In genomic region chr5:115166815-115167194, GRCm38 (mm10) we compare ENCODE assay signal across 12 mouse cellular contexts. TPM values are rescaled to one million over a fixed set of nuclear protein-coding genes. Genes with fewer than 3 reads are reported as not detected.
DNase-seq lines count a peak whose midpoint lies in the region; ATAC-seq lines count a peak whose summit lies in the region.
"Had no signal": no experiment of that assay in that cellular context is flagged by ENCODE, and none has a peak within 500 bp of the region (broad histone marks: within the 10 kb centered on the region; RNA-seq: fewer than 3 reads in every experiment).

No protein-coding gene starts in this region.

- no peaks in the 10 kb centered on the region for H3K36me3 ChIP-seq in heart, embryonic 16.5 days (ENCODE audit: control insufficient read depth, insufficient read depth)
- H3K36me3 ChIP-seq in lung, embryonic 16.5 days (ENCODE audit: control insufficient read depth, insufficient read depth, low read length), result no peaks in the 10 kb centered on the region
- no peaks in the 10 kb centered on the region for H3K36me3 ChIP-seq in embryonic facial prominence, embryonic 10.5 days (replicated peaks)
- no peaks in the 10 kb centered on the region for H3K36me3 ChIP-seq in liver, embryonic 12.5 days
- H3K36me3 ChIP-seq: hindbrain, embryonic 12.5 days; midbrain, embryonic 12.5 days had no signal

- WGBS in heart, embryonic 16.5 days, result 76% methylated on average over 7 of the region's 7 CpGs
- 68% methylated on average over 7 of the region's 7 CpGs for whole genome bisulfite sequencing in lung, embryonic 16.5 days
- WGBS in embryonic facial prominence, embryonic 10.5 days, result 85% methylated on average over 7 of the region's 7 CpGs
- WGBS in liver, embryonic 12.5 days (ENCODE audit: insufficient replicate concordance), result 72% methylated on average over 7 of the region's 7 CpGs

- DNase-seq in heart, postnatal 14 days, result no peak
- DNase-seq in lung, postnatal 14 days, result no peak
- no peak for DNase-seq in embryonic facial prominence, embryonic 10.5 days (ENCODE audit: low spot score)
- no peak for DNase-seq in retina, embryonic 14.5 days (ENCODE audit: low spot score)
- no peak for DNase-seq in left cerebral cortex, postnatal 25 days (ENCODE audit: low spot score in 2 of 2)
- DNase-seq: adrenal gland, postnatal 10 days; lung, adult 2 months had no signal

- H3K27ac ChIP-seq in heart, embryonic 16.5 days (ENCODE audit: low read length), result peak overlapping the region; percentile 74
- peak overlapping the region; percentile 51 for H3K27ac ChIP-seq in lung, embryonic 16.5 days (ENCODE audit: low read length)
- 0 out of 2 replicates have a peak overlapping the region, but pooled peaks have one; percentile 62 for H3K27ac ChIP-seq in embryonic facial prominence, embryonic 10.5 days (replicated peaks)
- H3K27ac ChIP-seq in liver, embryonic 12.5 days, result peak overlapping the region; percentile 20; the same call in 1 of the 2 replicates
- H3K27ac ChIP-seq: hindbrain, embryonic 12.5 days; midbrain, embryonic 12.5 days had no signal

- H3K27me3 ChIP-seq in heart, embryonic 16.5 days (ENCODE audit: control insufficient read depth, insufficient read depth, low read length), result no peaks in the 10 kb centered on the region
- H3K27me3 ChIP-seq in lung, embryonic 16.5 days (ENCODE audit: control insufficient read depth, insufficient read depth, low read depth, low read length), result no peaks in the 10 kb centered on the region
- no peaks in the 10 kb centered on the region for H3K27me3 ChIP-seq in embryonic facial prominence, embryonic 10.5 days (replicated peaks; ENCODE audit: low read depth, poor library complexity, severe bottlenecking)
- no peaks in the 10 kb centered on the region for H3K27me3 ChIP-seq in liver, embryonic 12.5 days (replicated peaks)
- H3K27me3 ChIP-seq: hindbrain, embryonic 12.5 days; midbrain, embryonic 12.5 days had no signal

- H3K4me1 ChIP-seq in heart, embryonic 16.5 days (ENCODE audit: control insufficient read depth, insufficient read depth, low read length), result peaks cover 18% of the 10 kb centered on the region
- peaks cover 22% of the 10 kb centered on the region for H3K4me1 ChIP-seq in lung, embryonic 16.5 days (replicated peaks; ENCODE audit: control insufficient read depth, insufficient read depth, low read length)
- peaks cover 31% of the 10 kb centered on the region for H3K4me1 ChIP-seq in embryonic facial prominence, embryonic 10.5 days
- peaks cover 37% of the 10 kb centered on the region for H3K4me1 ChIP-seq in liver, embryonic 12.5 days

- no peak for ATAC-seq in heart, embryonic 16.5 days (replicated peaks; ENCODE audit: extremely low read depth, insufficient read depth, low FRiP score)
- no peak for ATAC-seq in lung, embryonic 16.5 days (ENCODE audit: low read depth)
- ATAC-seq in liver, embryonic 12.5 days, result no peak

- H3K9me3 ChIP-seq in heart, embryonic 16.5 days (replicated peaks; ENCODE audit: control insufficient read depth, low read length), result no peaks in the 10 kb centered on the region
- no peaks in the 10 kb centered on the region for H3K9me3 ChIP-seq in lung, embryonic 16.5 days (ENCODE audit: control insufficient read depth, low read length)
- no peaks in the 10 kb centered on the region for H3K9me3 ChIP-seq in embryonic facial prominence, embryonic 10.5 days
- no peaks in the 10 kb centered on the region for H3K9me3 ChIP-seq in liver, embryonic 12.5 days (replicated peaks)
- H3K9me3 ChIP-seq: hindbrain, embryonic 12.5 days; midbrain, embryonic 12.5 days had no signal

- no peak overlapping the region for H3K9ac ChIP-seq in heart, embryonic 16.5 days (ENCODE audit: low read length)
- H3K9ac ChIP-seq in lung, embryonic 16.5 days (ENCODE audit: low read length), result no peak overlapping the region; the same call in 1 of the 2 replicates
- H3K9ac ChIP-seq in liver, embryonic 12.5 days, result no peak overlapping the region
- H3K9ac ChIP-seq: hindbrain, embryonic 12.5 days; midbrain, embryonic 12.5 days had no signal

- no peak overlapping the region for H3K4me2 ChIP-seq in heart, embryonic 16.5 days (ENCODE audit: low read depth, low read length)
- no peak overlapping the region for H3K4me2 ChIP-seq in lung, embryonic 16.5 days (ENCODE audit: low read depth, low read length)
- H3K4me2 ChIP-seq in liver, embryonic 12.5 days, result no peak overlapping the region
- H3K4me2 ChIP-seq: hindbrain, embryonic 12.5 days; midbrain, embryonic 12.5 days had no signal

- no peak overlapping the region for H3K4me3 ChIP-seq in heart, embryonic 16.5 days (ENCODE audit: low read length)
- no peak overlapping the region for H3K4me3 ChIP-seq in lung, embryonic 16.5 days (ENCODE audit: low read length)
- no peak overlapping the region for H3K4me3 ChIP-seq in embryonic facial prominence, embryonic 10.5 days
- H3K4me3 ChIP-seq in liver, embryonic 12.5 days, result no peak overlapping the region
- H3K4me3 ChIP-seq: hindbrain, embryonic 12.5 days; midbrain, embryonic 12.5 days had no signal

- intact Hi-C loops in heart, postnatal 14 days (cut with DNase I), result no loop called here
- intact Hi-C loops in left cerebral cortex, postnatal 25 days (cut with DNase I), result no loop called here

RNA-seq across cellular contexts. Expression of gene Mlec, which starts 8.8 kb away (rescaled TPM):
- polyA plus RNA-seq in heart, embryonic 16.5 days (2015; fragmentation: Nextera tagmentation; extraction: Ambion mirVana), result 50.7 and 55.8 TPM in 2 replicates
- 10 to 100 TPM; 70.0 to 77.1 TPM for total RNA-seq in heart, postnatal 14 days (2021)
- 58.9 and 62.1 TPM in 2 replicates for polyA plus RNA-seq in lung, embryonic 16.5 days (2015; fragmentation: Nextera tagmentation; extraction: Ambion mirVana)
- 73.6 and 80.6 TPM in 2 replicates for polyA plus RNA-seq in embryonic facial prominence, embryonic 10.5 days (2016; fragmentation: Nextera tagmentation; extraction: Ambion mirVana)
- 46.8 and 49.2 TPM in 2 replicates for polyA plus RNA-seq in liver, embryonic 12.5 days (2016; fragmentation: Nextera tagmentation; extraction: Ambion mirVana)
- 10 to 100 TPM; 86.2 to 87.5 TPM for total RNA-seq in left cerebral cortex, postnatal 25 days (2021)

RNA-seq across cellular contexts. Expression of gene Cabp1, which starts 27.4 kb away (rescaled TPM):
- 0.51 and 1.1 TPM in 2 replicates for polyA plus RNA-seq in heart, embryonic 16.5 days (2015; fragmentation: Nextera tagmentation; extraction: Ambion mirVana)
- total RNA-seq in heart, postnatal 14 days (2021), result 1 to 10 TPM; 3.5 to 4.0 TPM
- 1.3 and 1.6 TPM in 2 replicates for polyA plus RNA-seq in lung, embryonic 16.5 days (2015; fragmentation: Nextera tagmentation; extraction: Ambion mirVana)
- 1.3 and 1.4 TPM in 2 replicates for polyA plus RNA-seq in embryonic facial prominence, embryonic 10.5 days (2016; fragmentation: Nextera tagmentation; extraction: Ambion mirVana)
- 0.20 and 0.36 TPM in 2 replicates for polyA plus RNA-seq in liver, embryonic 12.5 days (2016; fragmentation: Nextera tagmentation; extraction: Ambion mirVana)
- 100 to 1,000 TPM; 295 to 302 TPM for total RNA-seq in left cerebral cortex, postnatal 25 days (2021)

RNA-seq across cellular contexts. Expression of gene Unc119b, which starts 32.0 kb away (rescaled TPM):
- 20.7 and 22.6 TPM in 2 replicates for polyA plus RNA-seq in heart, embryonic 16.5 days (2015; fragmentation: Nextera tagmentation; extraction: Ambion mirVana)
- 10 to 100 TPM; 24.7 to 25.8 TPM for total RNA-seq in heart, postnatal 14 days (2021)
- polyA plus RNA-seq in lung, embryonic 16.5 days (2015; fragmentation: Nextera tagmentation; extraction: Ambion mirVana), result 34.3 and 35.2 TPM in 2 replicates
- polyA plus RNA-seq in embryonic facial prominence, embryonic 10.5 days (2016; fragmentation: Nextera tagmentation; extraction: Ambion mirVana), result 63.5 and 68.7 TPM in 2 replicates
- polyA plus RNA-seq in liver, embryonic 12.5 days (2016; fragmentation: Nextera tagmentation; extraction: Ambion mirVana), result 16.1 and 17.6 TPM in 2 replicates
- 10 to 100 TPM; 27.1 to 28.8 TPM for total RNA-seq in left cerebral cortex, postnatal 25 days (2021)

RNA-seq across cellular contexts. Expression of gene Acads, which starts 47.7 kb away (rescaled TPM):
- 140 and 143 TPM in 2 replicates for polyA plus RNA-seq in heart, embryonic 16.5 days (2015; fragmentation: Nextera tagmentation; extraction: Ambion mirVana)
- 100 to 1,000 TPM; 196 to 208 TPM for total RNA-seq in heart, postnatal 14 days (2021)
- 64.5 and 69.2 TPM in 2 replicates for polyA plus RNA-seq in lung, embryonic 16.5 days (2015; fragmentation: Nextera tagmentation; extraction: Ambion mirVana)
- polyA plus RNA-seq in embryonic facial prominence, embryonic 10.5 days (2016; fragmentation: Nextera tagmentation; extraction: Ambion mirVana), result 72.6 and 78.7 TPM in 2 replicates
- polyA plus RNA-seq in liver, embryonic 12.5 days (2016; fragmentation: Nextera tagmentation; extraction: Ambion mirVana), result 43.9 and 51.1 TPM in 2 replicates
- 1 to 10 TPM; 6.8 TPM for total RNA-seq in left cerebral cortex, postnatal 25 days (2021)

Comparison
In these comparisons a context has a peak if more than half of its experiments do, and no peak if none do; other contexts are left out.
1. H3K27ac ChIP-seq: peak in every context shown above with its lines; median percentile 74 in heart, embryonic 16.5 days; 62 in embryonic facial prominence, embryonic 10.5 days; 51 in lung, embryonic 16.5 days; 20 in liver, embryonic 12.5 days.